Mouse (Mus musculus): ENCODE measurements around the gene A130010J15Rik. TPM values are rescaled to one million over a fixed set of nuclear protein-coding genes. Genes with fewer than 3 reads are reported as not detected.
A peak's percentile ranks its signal among the peaks of the same experiment; 100 is the strongest.

A130010J15Rik gene
- polyA plus RNA-seq, 2 experiments, result 2.3 to 4.5 TPM

DNA sequence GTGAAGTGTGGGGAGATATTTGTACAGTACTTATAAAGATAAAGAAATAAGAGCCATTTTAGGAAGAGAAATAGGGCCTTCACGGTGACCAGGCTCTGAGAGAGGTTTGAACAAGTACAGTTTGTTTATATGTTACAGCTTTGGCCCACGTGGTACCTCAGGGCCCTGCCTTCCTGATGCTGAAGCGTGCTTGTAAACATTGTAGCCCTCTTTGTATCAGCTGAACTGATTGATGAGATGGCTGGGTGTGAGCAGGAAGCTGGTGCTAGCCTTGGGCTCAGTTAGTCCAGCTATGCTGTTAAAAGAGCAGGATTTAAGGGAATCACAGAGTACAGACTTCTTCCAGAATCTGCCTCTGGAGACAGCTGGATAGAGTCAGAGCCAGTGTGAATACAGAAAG, 8.7 kb upstream of the A130010J15Rik start:
- 26% methylated on average over 3 of the region's 3 CpGs for WGBS (ENCODE audit: insufficient replicate concordance)
- Histone ChIP-seq H3K9me3 (ENCODE audit: control insufficient read depth, low read length) (no peaks in the 10 kb centered on the region), H3K27ac (no peak overlapping the region), H3K27me3 (ENCODE audit: control insufficient read depth, insufficient read depth, low read length) (peaks cover 2% of the 10 kb centered on the region), H3K9ac (replicated peaks) (no peak overlapping the region), H3K36me3 (replicated peaks; ENCODE audit: control insufficient read depth, insufficient read depth, low read depth) (no peaks in the 10 kb centered on the region), H3K4me1 (replicated peaks; ENCODE audit: control insufficient read depth in 2 of 2, insufficient read depth in 2 of 2, low read length in 1 of 2) (peaks cover 3 to 30% of the 10 kb centered on the region in 2 experiments; a peak in 3 of 4 replicates), H3K4me3 (ENCODE audit: insufficient read depth in 1 of 2, low read depth in 2 of 2, low read length in 2 of 2) (no peak overlapping the region), H3K4me2 (ENCODE audit: low read depth) (no peak overlapping the region)
- DNase-seq (ENCODE audit: low read depth in 3 of 3, low spot score in 3 of 3) (no peak), ATAC-seq (ENCODE audit: insufficient read depth) (no peak)
- no peak for TF ChIP-seq EP300 (IDR thresholded peaks at IDR 0.05; ENCODE audit: low read depth)
- no peak for TF ChIP-seq CTCF (IDR thresholded peaks at IDR 0.05; ENCODE audit: low read depth)

DNA sequence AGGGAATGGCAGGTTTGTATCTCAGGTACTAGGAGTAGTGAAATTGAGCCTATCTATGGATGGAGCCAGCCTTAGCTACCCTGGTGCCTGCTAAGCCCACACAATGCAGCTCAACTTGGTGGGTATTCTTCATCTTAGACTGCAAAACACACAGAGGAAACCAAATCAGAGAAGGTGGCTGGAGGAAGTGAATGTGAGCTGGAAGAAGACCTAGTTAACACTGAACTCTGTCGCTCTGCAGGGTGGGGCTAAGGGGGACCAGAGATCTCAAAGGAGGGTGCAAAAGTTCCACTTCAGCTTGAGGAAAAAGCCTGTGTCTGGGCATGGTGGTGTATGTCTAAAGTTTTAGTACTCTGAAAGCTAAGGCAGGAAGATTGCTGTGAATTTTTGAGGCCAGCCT, 8.2 kb upstream of the A130010J15Rik start:
- H3K9me3 ChIP-seq (ENCODE audit: control insufficient read depth, low read length), result no peaks in the 10 kb centered on the region
- no peak overlapping the region for H3K4me2 ChIP-seq (ENCODE audit: low read depth)
- H3K9ac ChIP-seq (replicated peaks), result no peak overlapping the region
- peaks cover 3 to 30% of the 10 kb centered on the region in 2 experiments; a peak in 3 of 4 replicates for H3K4me1 ChIP-seq (replicated peaks; ENCODE audit: control insufficient read depth in 2 of 2, insufficient read depth in 2 of 2, low read length in 1 of 2)
- no peaks in the 10 kb centered on the region for H3K36me3 ChIP-seq (replicated peaks; ENCODE audit: control insufficient read depth, insufficient read depth, low read depth)
- no peaks in the 10 kb centered on the region; the same call in 1 of the 2 replicates for H3K27me3 ChIP-seq (ENCODE audit: control insufficient read depth, insufficient read depth, low read length)
- DNase-seq (ENCODE audit: low read depth in 3 of 3, low spot score in 3 of 3), result no peak
- WGBS (ENCODE audit: insufficient replicate concordance), result 21% methylated on average over 1 of the region's 1 CpGs
- ATAC-seq (ENCODE audit: insufficient read depth), result no peak
- H3K4me3 ChIP-seq (ENCODE audit: insufficient read depth in 1 of 2, low read depth in 2 of 2, low read length in 2 of 2), result no peak overlapping the region
- TF ChIP-seq EP300 (IDR thresholded peaks at IDR 0.05; ENCODE audit: low read depth), result no peak
- no peak for TF ChIP-seq CTCF (IDR thresholded peaks at IDR 0.05; ENCODE audit: low read depth)
- H3K27ac ChIP-seq, result no peak overlapping the region

DNA sequence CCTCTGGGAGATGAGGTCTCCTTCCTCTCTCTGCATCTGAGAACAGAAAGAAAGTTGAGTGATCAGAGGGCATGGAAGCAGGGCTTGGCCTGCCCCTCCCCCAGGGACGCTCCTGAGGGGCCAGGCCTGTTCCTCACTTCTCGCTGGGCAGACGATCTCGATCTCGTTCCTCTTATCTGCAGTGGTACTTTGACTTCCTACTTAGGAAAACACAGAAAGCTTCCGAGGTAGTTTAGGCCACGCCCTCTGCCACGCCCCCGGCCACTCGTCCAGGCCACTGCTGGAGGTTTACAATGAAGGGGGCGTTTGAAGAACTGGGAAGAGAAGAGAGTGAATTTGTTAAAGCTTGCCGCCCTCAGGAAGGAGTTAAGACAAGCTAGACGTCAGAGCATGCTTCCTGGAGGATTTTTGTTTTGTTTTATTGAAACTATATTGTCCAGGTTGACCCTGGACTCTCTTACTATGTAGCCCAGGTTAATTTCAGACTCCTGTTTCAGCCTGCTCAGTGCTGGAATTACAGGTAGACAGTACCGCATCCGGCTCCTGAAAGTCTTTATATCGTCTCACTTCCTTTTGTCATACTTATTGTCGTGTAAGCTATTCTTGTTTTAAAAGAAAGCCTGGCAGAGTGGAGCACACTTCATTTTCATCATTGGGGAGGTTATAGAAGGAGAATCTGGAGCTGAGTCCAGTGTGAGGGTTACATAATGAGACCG, 7.4 kb upstream of the A130010J15Rik start:
- no peak overlapping the region for H3K9ac ChIP-seq (replicated peaks)
- 10% methylated on average over 18 of the region's 18 CpGs for WGBS (ENCODE audit: insufficient replicate concordance)
- H3K27me3 ChIP-seq (ENCODE audit: control insufficient read depth, insufficient read depth, low read length), result no peaks in the 10 kb centered on the region
- peaks cover 3 to 30% of the 10 kb centered on the region in 2 experiments; a peak in 3 of 4 replicates for H3K4me1 ChIP-seq (replicated peaks; ENCODE audit: control insufficient read depth in 2 of 2, insufficient read depth in 2 of 2, low read length in 1 of 2)
- no peaks in the 10 kb centered on the region for H3K36me3 ChIP-seq (replicated peaks; ENCODE audit: control insufficient read depth, insufficient read depth, low read depth)
- H3K9me3 ChIP-seq (ENCODE audit: control insufficient read depth, low read length), result no peaks in the 10 kb centered on the region
- H3K27ac ChIP-seq, result no peak overlapping the region
- TF ChIP-seq EP300 (IDR thresholded peaks at IDR 0.05; ENCODE audit: low read depth), result no peak
- TF ChIP-seq CTCF (IDR thresholded peaks at IDR 0.05; ENCODE audit: low read depth), result no peak
- ATAC-seq (ENCODE audit: insufficient read depth), result peak; percentile 66
- peak; percentile 37 to 43 (median 39) for DNase-seq (ENCODE audit: low read depth in 3 of 3, low spot score in 3 of 3)
- H3K4me3 ChIP-seq (ENCODE audit: insufficient read depth in 1 of 2, low read depth in 2 of 2, low read length in 2 of 2), result peak overlapping the region; percentile 1 to 23; a peak in 3 of 4 replicates
- H3K4me2 ChIP-seq (ENCODE audit: low read depth), result peak overlapping the region; percentile 53

DNA sequence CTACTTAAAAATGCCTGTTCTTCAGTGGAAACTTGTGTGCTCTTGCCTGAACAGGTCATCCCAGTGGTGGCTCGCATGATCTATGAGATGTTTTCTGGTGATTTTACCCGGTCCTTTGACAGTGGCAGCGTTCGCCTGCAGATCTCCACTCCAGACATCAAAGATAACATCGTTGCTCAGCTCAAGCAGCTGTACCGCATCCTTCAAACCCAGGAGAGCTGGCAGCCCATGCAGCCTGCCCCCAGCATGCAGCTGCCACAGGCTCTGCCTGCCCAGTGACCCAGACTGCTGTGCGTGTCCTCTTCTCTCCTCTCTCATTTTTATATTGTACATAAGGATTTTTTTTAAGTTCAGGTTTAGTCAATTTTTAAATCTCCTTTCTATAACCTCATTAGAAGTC, 1.4 kb downstream of the A130010J15Rik start:
- 71% methylated on average over 7 of the region's 7 CpGs for WGBS (ENCODE audit: insufficient replicate concordance)
- Histone ChIP-seq H3K4me1 (replicated peaks; ENCODE audit: control insufficient read depth in 2 of 2, insufficient read depth in 2 of 2, low read length in 1 of 2) (peaks cover 11 to 12% of the 10 kb centered on the region in 2 experiments), H3K36me3 (replicated peaks; ENCODE audit: control insufficient read depth, insufficient read depth, low read depth) (no peaks in the 10 kb centered on the region), H3K9ac (replicated peaks) (no peak overlapping the region), H3K4me3 (ENCODE audit: insufficient read depth in 1 of 2, low read depth in 2 of 2, low read length in 2 of 2) (no peak overlapping the region), H3K27me3 (ENCODE audit: control insufficient read depth, insufficient read depth, low read length) (no peaks in the 10 kb centered on the region), H3K27ac (no peak overlapping the region), H3K4me2 (ENCODE audit: low read depth) (no peak overlapping the region), H3K9me3 (ENCODE audit: control insufficient read depth, low read length) (no peaks in the 10 kb centered on the region)
- TF ChIP-seq CTCF (IDR thresholded peaks at IDR 0.05; ENCODE audit: low read depth) (no peak), EP300 (IDR thresholded peaks at IDR 0.05; ENCODE audit: low read depth) (no peak)
- no peak for DNase-seq (ENCODE audit: low read depth in 3 of 3, low spot score in 3 of 3)
- no peak for ATAC-seq (ENCODE audit: insufficient read depth)

DNA sequence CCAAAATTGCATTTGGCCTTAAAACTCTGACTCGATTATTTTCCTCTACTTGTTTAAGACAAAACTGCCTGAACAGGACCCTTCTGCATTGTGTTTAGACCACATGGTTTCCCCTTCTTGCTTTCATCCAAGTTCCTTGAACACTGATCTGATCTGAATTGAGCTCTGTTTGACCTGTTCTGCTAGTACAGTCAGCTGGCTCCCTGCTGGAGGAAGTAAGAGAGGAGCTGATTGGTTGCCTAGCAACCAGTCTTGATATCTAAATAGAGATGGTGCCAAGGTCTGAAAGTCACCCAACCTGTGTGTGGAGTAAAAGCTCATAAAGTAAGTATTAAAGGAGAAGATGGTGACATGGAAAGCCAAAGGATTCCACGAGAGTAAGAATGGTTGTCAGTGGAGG, 2.0 kb downstream of the A130010J15Rik start:
- Histone ChIP-seq H3K9me3 (ENCODE audit: control insufficient read depth, low read length) (no peaks in the 10 kb centered on the region), H3K4me3 (ENCODE audit: insufficient read depth in 1 of 2, low read depth in 2 of 2, low read length in 2 of 2) (no peak overlapping the region), H3K4me2 (ENCODE audit: low read depth) (no peak overlapping the region), H3K9ac (replicated peaks) (no peak overlapping the region), H3K36me3 (replicated peaks; ENCODE audit: control insufficient read depth, insufficient read depth, low read depth) (no peaks in the 10 kb centered on the region), H3K4me1 (replicated peaks; ENCODE audit: control insufficient read depth in 2 of 2, insufficient read depth in 2 of 2, low read length in 1 of 2) (peaks cover 13 to 17% of the 10 kb centered on the region in 2 experiments), H3K27me3 (ENCODE audit: control insufficient read depth, insufficient read depth, low read length) (no peaks in the 10 kb centered on the region), H3K27ac (no peak overlapping the region)
- WGBS (ENCODE audit: insufficient replicate concordance), result 63% methylated on average over 2 of the region's 2 CpGs
- DNase-seq (ENCODE audit: low read depth in 3 of 3, low spot score in 3 of 3) (no peak), ATAC-seq (ENCODE audit: insufficient read depth) (no peak)
- no peak for TF ChIP-seq EP300 (IDR thresholded peaks at IDR 0.05; ENCODE audit: low read depth)
- no peak for TF ChIP-seq CTCF (IDR thresholded peaks at IDR 0.05; ENCODE audit: low read depth)
